Mouse (Mus musculus) hindbrain, embryonic 15.5 days (tissue): ENCODE data around the gene Filip1l. TPM values are rescaled to one million over a fixed set of nuclear protein-coding genes. Genes with fewer than 3 reads are reported as not detected.
A peak's percentile ranks its signal among the peaks of the same experiment; 100 is the strongest.

Source experiments
- ATAC-seq: fragments of 200-750 bp; cut with Nextera tagmentation; 2 replicates; pipeline ENCODE4 v1.8.0; 2017; ENCODE audit warnings: low read depth, moderate number of reproducible peaks, moderate TSS enrichment; ENCODE audit not compliant: low FRiP score
- H3K27ac ChIP-seq: fragments of 300-500 bp; sonication (generic); replicated peaks from 2 replicates; pipeline ENCODE4 v1.5.1; 2015; ENCODE audit warnings: mild to moderate bottlenecking, inconsistent platforms
- H3K27me3 ChIP-seq: fragments of 300-500 bp; sonication (generic); 2 replicates; pipeline ENCODE4 v1.6.1; 2015; ENCODE audit warnings: control low read depth, inconsistent platforms
- H3K36me3 ChIP-seq: fragments of 300-500 bp; sonication (generic); 2 replicates; pipeline ENCODE4 v1.6.1; 2015; ENCODE audit warnings: control low read depth, inconsistent platforms
- H3K4me1 ChIP-seq: fragments of 300-500 bp; sonication (generic); replicated peaks from 2 replicates; pipeline ENCODE4 v1.6.1; 2015; ENCODE audit warnings: control low read depth, inconsistent platforms
- H3K4me2 ChIP-seq: fragments of 300-500 bp; sonication (generic); 2 replicates; pipeline ENCODE4 v1.6.1; 2015; ENCODE audit warnings: moderate library complexity, mild to moderate bottlenecking, inconsistent platforms
- H3K4me3 ChIP-seq: fragments of 300-500 bp; sonication (generic); 2 replicates; pipeline ENCODE4 v1.5.1; 2015; ENCODE audit warnings: mild to moderate bottlenecking, inconsistent platforms
- H3K9ac ChIP-seq: fragments of 300-500 bp; sonication (generic); 2 replicates; pipeline ENCODE4 v1.6.1; 2015; ENCODE audit warnings: inconsistent platforms
- H3K9me3 ChIP-seq: fragments of 300-500 bp; sonication (generic); 2 replicates; pipeline ENCODE4 v1.6.1; 2016; ENCODE audit warnings: control low read depth, inconsistent platforms
- WGBS: fragments of 180-500 bp; shearing (Covaris S2); methylation state at CpG from one replicate; pipeline ENCODE4 v1.1.7; 2015; 5-methylcytosine and 5-hydroxymethylcytosine counted together
- polyA plus RNA-seq: library from polyadenylated mRNA; unstranded; fragments of >200 nt; fragmentation: Nextera tagmentation; extraction: Ambion mirVana; gene quantifications from 2 replicates; pipeline ENCODE4 v1.2.1, GENCODE M21; 2015

The Filip1l gene
- polyA plus RNA-seq, 1 experiment from 2014 or later: 2.6 TPM

DNA sequence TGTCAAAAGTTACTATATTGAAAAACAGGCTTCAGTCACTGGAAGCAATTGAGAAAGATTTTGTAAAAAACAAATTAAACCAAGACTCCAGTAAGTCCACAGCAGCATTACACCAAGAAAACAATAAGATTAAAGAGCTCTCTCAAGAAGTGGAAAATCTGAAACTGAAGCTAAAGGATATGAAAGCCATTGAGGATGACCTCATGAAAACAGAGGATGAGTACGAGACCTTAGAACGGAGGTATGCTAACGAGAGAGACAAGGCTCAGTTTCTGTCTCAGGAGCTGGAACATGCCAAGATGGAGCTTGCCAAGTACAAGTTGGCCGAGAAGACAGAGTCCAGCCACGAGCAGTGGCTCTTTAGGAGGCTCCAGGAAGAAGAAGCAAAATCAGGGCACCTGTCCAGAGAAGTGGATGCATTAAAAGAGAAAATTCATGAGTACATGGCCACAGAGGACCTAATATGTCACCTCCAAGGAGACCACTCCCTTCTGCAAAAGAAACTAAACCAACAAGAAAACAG, 218.0 kb downstream of the Filip1l start:
- H3K27ac ChIP-seq: no peak overlapping the region
- H3K36me3 ChIP-seq: no peaks in the 10 kb centered on the region
- ATAC-seq: no peak
- no peaks in the 10 kb centered on the region for H3K4me1 ChIP-seq
- H3K4me2 ChIP-seq: no peak overlapping the region
- H3K27me3 ChIP-seq: no peaks in the 10 kb centered on the region
- H3K4me3 ChIP-seq: no peak overlapping the region
- H3K9ac ChIP-seq: no peak overlapping the region
- 91% methylated on average over 5 of the region's 5 CpGs for WGBS
- no peaks in the 10 kb centered on the region for H3K9me3 ChIP-seq

DNA sequence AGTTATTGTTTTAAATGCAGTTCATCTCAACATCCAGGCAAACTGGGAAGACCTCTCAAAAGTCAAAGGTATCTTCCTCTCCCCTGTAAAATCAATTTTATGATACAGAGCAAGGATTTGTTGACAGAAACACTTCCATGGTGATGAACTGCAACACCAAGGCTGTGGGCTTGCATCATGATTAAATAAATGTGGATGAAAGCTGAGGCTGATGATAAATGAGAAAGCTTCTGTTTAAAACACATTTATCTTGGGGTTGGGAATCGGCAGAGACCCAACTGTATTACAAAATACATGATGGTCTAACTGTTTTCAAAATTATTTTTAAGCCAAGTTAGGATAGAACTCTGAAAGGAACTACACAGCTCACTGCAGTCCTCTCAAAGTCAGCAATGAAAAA, 220.9 kb downstream of the Filip1l start:
- Histone ChIP-seq H3K27me3 (no peaks in the 10 kb centered on the region), H3K4me2 (no peak overlapping the region), H3K36me3 (no peaks in the 10 kb centered on the region), H3K9me3 (no peaks in the 10 kb centered on the region), H3K9ac (no peak overlapping the region), H3K4me1 (no peaks in the 10 kb centered on the region), H3K27ac (no peak overlapping the region), H3K4me3 (no peak overlapping the region)
- WGBS: 85% methylated on average over 1 of the region's 1 CpGs
- no peak for ATAC-seq

DNA sequence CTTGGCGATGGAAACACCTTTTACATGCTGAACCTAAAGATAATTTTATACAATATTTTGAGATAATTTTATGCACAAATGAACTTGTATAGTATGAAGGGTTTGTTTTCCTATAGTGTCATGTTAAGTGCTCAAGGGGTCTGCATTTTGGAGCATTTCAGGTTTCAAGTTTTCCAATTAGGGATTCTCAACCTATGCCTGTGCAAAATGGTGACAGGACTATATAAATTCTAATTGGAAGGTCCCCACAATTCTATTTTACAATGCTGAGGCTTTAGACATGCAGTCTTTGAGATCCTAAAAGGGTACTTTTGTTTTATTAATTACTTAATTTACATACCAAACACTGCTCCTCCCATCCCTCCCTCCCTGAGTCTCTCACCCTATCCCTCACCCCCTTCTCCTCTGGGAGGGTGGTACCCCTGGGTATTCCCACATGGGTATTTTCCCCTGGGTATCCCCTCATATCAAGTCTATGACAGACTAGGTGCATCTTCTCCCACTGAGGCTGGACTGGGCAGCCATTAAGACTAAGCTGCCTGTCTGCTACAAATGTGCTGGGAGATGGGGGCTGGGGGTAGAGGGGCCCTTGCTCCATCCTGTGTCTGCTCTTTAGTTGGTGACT, 223.0 kb downstream of the Filip1l start:
- no peak overlapping the region for H3K4me2 ChIP-seq
- H3K4me3 ChIP-seq: no peak overlapping the region
- H3K4me1 ChIP-seq: no peaks in the 10 kb centered on the region
- H3K36me3 ChIP-seq: no peaks in the 10 kb centered on the region
- no peaks in the 10 kb centered on the region for H3K9me3 ChIP-seq
- H3K9ac ChIP-seq: no peak overlapping the region
- 90% methylated on average over 1 of the region's 1 CpGs for WGBS
- no peak for ATAC-seq
- H3K27ac ChIP-seq: no peak overlapping the region
- no peaks in the 10 kb centered on the region for H3K27me3 ChIP-seq

GRCm38 (mm10) chr16:57577519-57577918, 224.6 kb downstream of the Filip1l start:
- Histone ChIP-seq H3K27ac (no peak overlapping the region), H3K27me3 (no peaks in the 10 kb centered on the region), H3K4me2 (no peak overlapping the region), H3K9me3 (no peaks in the 10 kb centered on the region), H3K4me3 (no peak overlapping the region), H3K4me1 (no peaks in the 10 kb centered on the region), H3K9ac (no peak overlapping the region), H3K36me3 (no peaks in the 10 kb centered on the region)
- WGBS: 96% methylated on average over 1 of the region's 1 CpGs
- no peak for ATAC-seq

GRCm38 (mm10) chr16:57580041-57580440, 227.1 kb downstream of the Filip1l start:
- 70% methylated on average over 7 of the region's 7 CpGs for WGBS
- Histone ChIP-seq H3K27me3 (no peaks in the 10 kb centered on the region), H3K4me3 (no peak overlapping the region), H3K9me3 (no peaks in the 10 kb centered on the region), H3K4me2 (no peak overlapping the region), H3K4me1 (no peaks in the 10 kb centered on the region), H3K27ac (no peak overlapping the region), H3K9ac (no peak overlapping the region), H3K36me3 (no peaks in the 10 kb centered on the region)
- ATAC-seq: no peak

- H3K9me3 ChIP-seq: no peaks in the 10 kb centered on the region
- no peak for ATAC-seq
- H3K4me2 ChIP-seq: no peak overlapping the region
- no peak overlapping the region for H3K9ac ChIP-seq
- H3K27me3 ChIP-seq: no peaks in the 10 kb centered on the region
- H3K4me1 ChIP-seq: no peaks in the 10 kb centered on the region
- WGBS: 82% methylated on average over 2 of the region's 2 CpGs
- no peaks in the 10 kb centered on the region for H3K36me3 ChIP-seq
- H3K4me3 ChIP-seq: no peak overlapping the region
- no peak overlapping the region for H3K27ac ChIP-seq
These were observed 229.1 kb downstream of the Filip1l start for GRCm38 (mm10) chr16:57582008-57582407.

- no peak overlapping the region for H3K9ac ChIP-seq
- H3K4me1 ChIP-seq: no peaks in the 10 kb centered on the region
- H3K36me3 ChIP-seq: no peaks in the 10 kb centered on the region
- H3K4me3 ChIP-seq: no peak overlapping the region
- no peaks in the 10 kb centered on the region for H3K9me3 ChIP-seq
- no peaks in the 10 kb centered on the region for H3K27me3 ChIP-seq
- H3K27ac ChIP-seq: no peak overlapping the region
- 65% methylated on average over 3 of the region's 3 CpGs for WGBS
- no peak for ATAC-seq
- H3K4me2 ChIP-seq: no peak overlapping the region
These were observed 232.3 kb downstream of the Filip1l start for GRCm38 (mm10) chr16:57585201-57585600.

- Histone ChIP-seq H3K4me2 (no peak overlapping the region), H3K9me3 (no peaks in the 10 kb centered on the region), H3K4me3 (no peak overlapping the region), H3K27me3 (no peaks in the 10 kb centered on the region), H3K4me1 (no peaks in the 10 kb centered on the region), H3K27ac (no peak overlapping the region), H3K36me3 (no peaks in the 10 kb centered on the region), H3K9ac (no peak overlapping the region)
- ATAC-seq: peak; percentile 51; the same call in 1 of the 2 replicates
- 39% methylated on average over 7 of the region's 7 CpGs for WGBS
These were observed 240.7 kb downstream of the Filip1l start for GRCm38 (mm10) chr16:57593422-57594157.

- 92% methylated on average over 4 of the region's 4 CpGs for WGBS
- no peaks in the 10 kb centered on the region for H3K36me3 ChIP-seq
These were observed 244.5 kb downstream of the Filip1l start for GRCm38 (mm10) chr16:57597295-57597957.

GRCm38 (mm10) chr16:57601031-57601430, 248.1 kb downstream of the Filip1l start:
- no peak overlapping the region for H3K4me2 ChIP-seq
- no peak overlapping the region for H3K27ac ChIP-seq
- H3K27me3 ChIP-seq: no peaks in the 10 kb centered on the region
- no peak overlapping the region for H3K9ac ChIP-seq
- peaks cover 7% of the 10 kb centered on the region for H3K4me1 ChIP-seq
- no peak overlapping the region for H3K4me3 ChIP-seq
- ATAC-seq: no peak
- no peaks in the 10 kb centered on the region for H3K36me3 ChIP-seq
- H3K9me3 ChIP-seq: no peaks in the 10 kb centered on the region

More at GRCm38 (mm10) chr16:57597295-57597957, 244.5 kb downstream of the Filip1l start:
- Histone ChIP-seq H3K9ac (no peak overlapping the region), H3K27me3 (no peaks in the 10 kb centered on the region), H3K27ac (no peak overlapping the region), H3K4me3 (no peak overlapping the region), H3K4me2 (no peak overlapping the region), H3K4me1 (no peaks in the 10 kb centered on the region), H3K9me3 (no peaks in the 10 kb centered on the region)
- no peak for ATAC-seq

- Histone ChIP-seq H3K27ac (peak within 1 kb of the TSS; percentile 83), H3K36me3 (no peaks in the 10 kb centered on the region), H3K27me3 (no peaks in the 10 kb centered on the region), H3K4me1 (peaks cover 15% of the 10 kb centered on the region), H3K9me3 (no peaks in the 10 kb centered on the region), H3K4me2 (peak within 1 kb of the TSS; percentile 87), H3K9ac (peak within 1 kb of the TSS; percentile 64), H3K4me3 (peak within 1 kb of the TSS; percentile 92)
- under 1% methylated on average over 64 of the region's 64 CpGs for WGBS
- ATAC-seq: peak; percentile 93
These were observed 253.7 kb downstream of the Filip1l start, which contains the start of gene Cmss1 for GRCm38 (mm10) chr16:57606444-57607227. Gene Cmss1, minus strand, starts transcription at chr16:57606864.
